Mouse (Mus musculus) induced T-regulatory cell, adult 2 months (primary cell): ENCODE measurements around the gene Pnpo.

Experiments used
- DNase-seq: peaks from one replicate; pipeline ENCODE4 v3.0.0-alpha.2; 2012; ENCODE audit warnings: low read depth

Pnpo gene

DNA sequence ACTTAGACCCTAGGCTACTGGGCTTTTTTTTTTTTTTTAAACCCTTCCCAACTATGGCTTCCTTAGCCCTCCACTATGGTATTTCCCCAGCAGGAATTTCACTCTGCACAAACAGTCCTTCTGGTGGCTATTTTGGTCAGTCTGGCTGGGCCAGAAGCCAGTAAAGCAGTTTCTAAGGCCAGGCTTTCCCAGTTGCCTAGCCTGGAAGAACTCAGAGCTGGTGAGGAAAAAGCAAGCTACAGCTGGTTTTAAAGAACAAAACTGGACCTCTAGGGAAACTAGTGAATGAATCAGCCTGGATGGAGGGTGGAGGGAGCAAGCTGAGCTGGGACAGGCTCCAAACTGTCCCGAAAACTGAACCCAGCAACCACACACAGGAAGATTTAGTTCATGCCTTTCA, 26.0 kb upstream of the Pnpo start:
- DNase-seq = no peak

- no peak for DNase-seq
These were observed 25.5 kb upstream of the Pnpo start for GRCm38 (mm10) chr11:96969280-96969722.

DNA sequence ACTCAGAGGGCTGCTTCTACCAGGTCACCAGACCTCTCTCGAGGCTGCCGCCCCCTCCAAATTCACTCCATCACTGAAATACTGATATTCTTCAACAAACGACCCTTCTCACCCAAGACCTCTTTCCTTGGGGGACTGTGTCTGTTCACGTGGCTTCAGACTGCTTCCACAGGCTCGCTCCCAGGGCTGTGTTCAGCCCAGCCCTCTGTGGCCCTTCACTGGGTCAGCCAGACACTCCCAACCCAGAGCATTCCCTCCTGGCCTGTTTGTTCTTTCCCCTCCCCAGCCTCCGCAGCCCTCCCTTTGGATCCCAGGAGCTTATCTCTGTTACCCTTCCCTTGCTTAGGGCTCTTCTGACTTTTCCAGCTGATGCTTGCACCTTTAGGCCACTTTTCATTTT, 24.7 kb upstream of the Pnpo start:
- DNase-seq = no peak

DNA sequence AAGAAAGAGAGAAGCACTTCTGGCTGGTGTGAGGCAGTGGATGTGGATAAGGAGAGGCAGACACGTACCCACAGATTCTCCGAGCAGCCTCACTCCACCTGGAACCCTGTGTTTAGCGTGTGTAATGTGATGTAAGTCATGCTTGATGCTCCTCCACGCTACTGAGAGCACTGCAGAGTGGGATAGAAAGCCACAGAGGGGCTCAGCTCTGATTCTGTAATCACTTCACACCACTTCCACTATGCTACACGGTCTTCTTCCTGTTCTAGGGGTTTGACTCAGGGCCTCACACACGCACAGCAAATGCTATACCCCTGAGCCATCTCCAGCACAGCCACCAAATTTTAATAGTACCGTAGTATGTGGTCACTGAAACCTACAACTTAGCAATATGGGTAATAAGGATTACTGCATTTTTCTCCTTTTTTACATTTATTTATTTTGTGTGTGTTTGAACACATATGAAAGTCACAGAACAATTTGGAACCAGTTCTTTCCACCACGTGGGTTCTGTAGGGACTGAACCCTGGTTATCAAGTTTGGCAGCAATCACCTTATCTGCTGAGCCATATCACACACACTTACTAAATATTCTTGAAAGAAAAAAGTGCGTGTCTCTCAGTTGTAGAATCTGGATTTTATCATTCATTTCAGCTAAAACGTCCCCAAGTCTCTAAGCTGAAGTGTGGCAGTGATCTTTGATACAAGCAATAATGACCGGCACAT, 23.9 kb upstream of the Pnpo start:
- no peak for DNase-seq

DNA sequence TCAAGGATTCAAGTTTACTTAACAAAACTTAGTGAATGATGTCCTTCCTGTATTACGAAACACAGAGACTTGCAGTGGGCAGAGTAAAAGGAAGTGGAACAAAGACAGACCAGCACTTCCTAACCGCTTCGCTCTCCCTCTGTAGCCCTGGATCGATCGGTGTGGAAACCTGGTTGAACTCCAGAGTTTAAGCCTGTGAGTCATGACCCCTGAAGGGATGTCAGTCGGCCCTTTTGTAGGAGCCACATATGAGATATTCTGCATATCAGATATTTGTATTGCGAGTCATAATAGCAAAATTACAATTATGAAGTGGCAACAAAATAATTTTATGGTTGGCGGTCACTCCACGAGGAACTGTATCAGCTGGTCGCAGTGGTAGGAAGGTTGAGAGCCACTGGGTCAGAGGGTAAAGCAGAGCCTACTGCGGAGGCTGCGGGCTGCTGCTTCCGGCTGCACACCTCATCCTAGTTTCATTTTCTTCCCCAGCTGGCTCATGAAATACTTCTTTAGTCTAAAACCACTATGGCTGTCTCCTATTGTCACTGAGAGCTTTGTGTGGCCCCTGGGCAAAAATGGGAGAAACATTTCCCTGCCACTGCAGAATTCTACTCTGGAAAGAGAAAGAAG, 23.2 kb upstream of the Pnpo start:
- peak; percentile 83 for DNase-seq

- peak; percentile 39 for DNase-seq
These were observed 22.4 kb upstream of the Pnpo start for GRCm38 (mm10) chr11:96966172-96966571.

GRCm38 (mm10) chr11:96963580-96963979, 19.8 kb upstream of the Pnpo start:
- peak; percentile 85 for DNase-seq

GRCm38 (mm10) chr11:96957061-96957805, 13.4 kb upstream of the Pnpo start:
- DNase-seq = no peak

DNA sequence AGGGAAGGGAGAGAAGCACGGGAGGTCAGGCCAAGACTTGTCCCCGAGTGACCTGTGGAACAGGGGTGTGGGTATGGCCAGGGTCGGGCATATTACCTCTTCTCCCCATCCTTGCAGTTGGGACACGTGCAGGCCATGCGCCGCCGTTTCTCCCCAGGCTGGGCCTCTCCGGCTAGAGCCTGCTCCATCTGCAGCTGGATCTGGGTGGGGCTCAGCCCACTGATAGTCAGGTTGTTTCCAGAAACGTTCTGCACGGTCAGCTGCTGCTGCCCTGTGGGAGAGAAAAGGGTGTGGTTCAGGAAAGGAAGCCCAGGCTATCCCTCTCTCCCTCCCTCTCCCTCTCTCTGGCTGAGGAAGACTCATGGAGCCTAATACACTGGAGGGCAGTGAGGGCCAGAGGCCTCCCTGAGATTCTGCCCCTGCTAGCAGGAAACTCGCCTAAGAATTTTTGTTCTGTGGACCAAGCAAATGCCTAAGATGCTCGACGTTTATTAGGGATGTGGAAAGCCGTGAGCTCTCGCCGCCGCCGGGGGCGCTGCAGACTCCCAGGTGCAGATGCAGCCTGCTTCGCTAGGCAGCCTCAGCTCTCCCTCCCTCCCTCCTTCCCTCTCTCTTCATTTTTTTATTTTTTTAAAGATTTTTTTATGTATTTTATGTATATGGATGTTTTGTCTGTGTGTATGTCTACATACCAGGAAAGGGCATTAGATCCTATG, 12.4 kb upstream of the Pnpo start:
- DNase-seq = no peak

- DNase-seq = no peak
These were observed 11.3 kb upstream of the Pnpo start for GRCm38 (mm10) chr11:96955094-96955493.

GRCm38 (mm10) chr11:96952896-96953295, 9.1 kb upstream of the Pnpo start:
- no peak for DNase-seq

DNA sequence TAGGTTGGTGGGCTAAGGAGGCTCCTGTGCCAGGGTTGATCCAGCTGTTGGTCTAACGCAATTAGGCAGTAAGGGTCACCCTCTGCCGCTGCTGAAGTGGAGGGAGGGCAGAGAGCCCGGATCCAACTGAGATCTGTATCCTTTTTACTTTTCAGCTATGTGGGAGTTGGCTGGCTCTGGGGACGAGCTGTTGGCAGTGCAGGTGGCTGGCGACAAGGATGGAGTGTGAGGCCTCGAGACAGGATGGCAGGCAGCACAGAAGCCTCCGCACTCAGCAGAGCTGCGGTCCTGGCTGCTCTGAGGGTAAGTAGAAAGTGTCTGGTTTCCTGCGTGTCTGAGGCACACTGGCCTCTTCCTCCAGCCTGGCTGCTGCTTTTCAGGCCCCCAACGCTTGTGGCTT, 8.6 kb upstream of the Pnpo start:
- no peak for DNase-seq

DNA sequence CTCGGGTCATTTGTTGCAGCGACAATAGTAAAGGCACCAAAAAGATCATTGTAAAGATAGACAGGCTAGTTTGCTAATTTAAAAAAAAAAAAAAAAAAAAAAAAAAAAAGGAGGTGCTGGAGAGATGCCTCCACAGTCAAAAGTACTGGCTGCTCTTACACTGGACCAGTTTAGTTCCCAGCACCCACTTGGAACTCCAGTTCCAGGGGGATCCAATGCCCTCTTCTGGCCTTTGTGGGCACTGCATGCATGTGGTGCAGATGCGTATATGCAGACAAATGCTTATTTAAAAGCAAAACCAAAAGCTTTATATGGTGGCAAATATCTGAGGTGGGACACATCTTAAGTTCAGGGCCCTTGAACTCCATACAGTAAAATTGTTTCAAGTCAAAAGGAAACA, 7.0 kb upstream of the Pnpo start:
- DNase-seq = peak; percentile 63

DNA sequence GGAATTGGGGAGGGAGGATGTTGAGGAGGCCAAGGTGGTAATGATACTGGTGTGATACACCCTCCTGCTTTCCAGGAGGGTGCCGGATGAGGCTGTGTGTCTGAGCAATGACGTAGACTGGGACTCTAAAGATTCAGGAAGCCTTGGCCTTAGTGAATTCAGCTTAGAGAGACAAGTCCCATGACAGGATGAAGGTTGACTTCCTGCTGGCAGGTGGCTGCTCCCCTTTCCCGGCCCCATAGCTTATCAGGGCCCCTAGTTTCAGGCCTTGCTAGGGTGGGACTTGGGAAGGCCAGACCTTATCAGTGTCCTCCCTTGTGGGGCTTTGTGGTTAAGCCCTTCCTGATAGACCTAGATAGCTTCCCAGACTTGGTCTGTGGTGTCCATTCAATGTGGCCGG, 4.1 kb upstream of the Pnpo start:
- DNase-seq = no peak

DNA sequence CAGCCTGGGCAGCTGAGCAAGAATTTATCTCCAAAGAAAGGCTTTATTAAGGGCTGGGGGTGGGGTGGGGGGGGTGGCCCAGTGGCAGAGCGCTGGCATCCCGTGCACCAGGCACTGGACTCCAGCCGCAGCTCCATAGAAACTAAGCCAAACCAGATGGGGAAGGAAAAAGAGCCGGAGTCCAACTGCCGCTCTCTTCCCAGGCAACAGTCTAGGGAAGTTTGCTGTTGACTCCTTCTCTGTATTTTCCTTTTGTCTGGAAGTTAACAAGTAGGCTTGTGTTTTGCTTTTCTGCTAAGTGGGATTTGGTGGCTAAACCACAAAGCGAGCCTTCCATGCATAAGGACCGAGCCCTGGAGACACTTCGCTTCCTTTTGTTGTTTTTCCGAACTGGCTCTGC, 2.7 kb upstream of the Pnpo start:
- DNase-seq = no peak

DNA sequence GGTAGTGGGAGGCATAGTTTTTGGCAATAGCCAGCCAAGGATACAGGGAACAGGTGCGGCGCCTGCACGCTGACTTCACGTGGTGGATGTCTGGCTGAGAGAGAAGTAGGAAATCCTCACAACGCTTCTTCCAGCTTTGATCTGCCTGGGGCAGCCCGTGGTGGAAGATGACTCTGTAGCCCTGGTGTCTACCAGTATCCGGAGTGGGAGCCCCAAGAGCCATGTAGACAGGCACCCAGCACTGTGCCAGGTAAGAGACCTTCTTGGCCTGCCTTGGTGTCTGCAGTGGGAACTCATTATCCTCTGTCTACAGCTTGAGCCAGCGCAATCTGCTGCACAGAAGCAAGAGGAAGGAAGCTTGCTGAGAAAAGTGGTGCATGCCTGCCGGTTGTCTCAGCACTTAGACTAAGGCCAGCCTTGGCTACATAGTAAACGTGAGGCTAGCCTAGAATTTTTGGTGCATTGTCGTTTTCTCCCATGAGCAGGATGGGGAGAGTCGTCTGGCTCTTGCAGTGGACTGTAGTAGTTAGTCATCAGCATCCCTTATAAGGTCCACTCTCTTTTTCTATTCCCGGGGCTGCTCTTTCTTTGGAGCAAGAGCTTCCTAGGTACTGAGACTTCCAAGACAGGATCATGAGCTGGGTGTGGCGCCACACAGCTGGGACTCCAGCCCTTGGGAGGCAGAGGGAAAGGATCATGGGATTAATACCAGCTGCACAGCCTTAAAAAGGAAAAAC, 1.2 kb upstream of the Pnpo start:
- DNase-seq = peak; percentile 63

DNA sequence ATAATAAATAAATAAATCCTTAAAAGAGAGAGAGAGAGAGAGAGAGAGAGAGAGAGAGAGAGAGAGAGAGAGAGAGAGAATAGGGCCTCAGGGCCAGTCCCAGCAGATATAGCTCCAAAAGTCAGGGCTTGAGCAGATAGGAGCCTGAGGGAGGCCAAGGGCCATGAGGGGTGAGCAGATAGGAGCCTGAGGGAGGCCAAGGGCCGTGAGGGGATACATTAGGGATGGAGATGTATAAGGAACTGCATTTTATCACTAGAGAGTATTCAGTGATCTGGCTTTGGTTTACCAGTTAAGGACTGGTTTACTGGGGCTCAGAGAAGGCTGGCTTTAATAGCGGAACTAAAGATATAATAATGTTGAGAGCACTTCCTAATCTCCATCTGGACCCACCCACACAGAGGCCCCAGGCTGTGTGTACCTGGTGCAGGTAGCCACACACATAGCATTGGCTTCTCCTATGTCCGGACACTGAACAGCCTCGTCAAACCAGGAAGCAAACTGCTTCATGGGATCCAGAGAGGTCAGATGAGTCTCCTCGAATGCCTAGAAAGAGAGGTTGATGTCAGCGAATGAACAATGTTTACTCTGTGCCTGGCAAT, 1.7 kb downstream of the Pnpo start:
- no peak for DNase-seq

DNA sequence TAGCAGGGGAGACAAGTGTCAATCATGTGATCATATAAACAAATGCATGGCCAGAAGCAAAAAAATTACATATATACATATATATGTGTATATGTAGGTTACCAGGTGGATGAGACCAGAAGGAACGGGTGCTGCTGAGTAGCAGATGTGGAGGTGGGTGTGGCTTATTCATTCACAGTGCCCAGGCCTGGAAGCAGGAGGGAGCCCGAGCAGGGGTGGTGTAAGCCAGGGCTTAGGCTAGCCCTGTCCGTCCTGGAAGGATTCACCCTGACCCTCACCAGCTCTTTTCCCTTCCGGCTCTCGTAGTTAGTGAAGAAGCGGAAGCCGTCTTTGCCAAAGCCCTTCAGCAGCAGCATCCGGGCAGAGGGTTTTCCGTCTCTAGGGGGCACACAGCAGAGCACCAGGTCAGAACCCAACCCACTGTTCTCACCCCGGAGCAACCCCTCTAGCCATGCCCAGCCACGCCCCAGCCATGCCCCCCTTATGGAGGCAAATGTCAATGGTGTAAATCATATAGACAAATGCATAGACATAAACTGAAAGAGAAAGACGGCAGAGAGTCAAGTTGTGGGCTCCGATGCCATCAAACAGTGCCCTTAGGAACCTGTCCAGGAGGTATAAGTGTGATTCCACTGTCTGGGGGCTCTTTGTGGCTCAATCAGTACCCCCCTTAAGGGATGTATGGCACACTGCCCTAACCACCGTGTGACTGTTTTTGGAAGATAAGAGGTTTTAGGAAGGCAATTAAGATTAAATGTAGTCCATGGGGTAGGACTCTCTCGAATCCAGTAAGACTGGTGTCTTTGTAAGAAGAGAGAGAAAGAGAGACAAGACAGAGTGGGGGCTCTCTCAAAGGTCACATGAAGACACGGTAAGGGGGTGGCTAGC, 3.0 kb downstream of the Pnpo start:
- DNase-seq = no peak

- no peak for DNase-seq
These were observed 5.4 kb downstream of the Pnpo start for GRCm38 (mm10) chr11:96938426-96938800.
